Mouse (Mus musculus) thymus, adult 2 months (tissue): ENCODE data around the gene Wwc2.

Source experiments
- CTCF ChIP-seq: fragments of 200-500 bp; IDR thresholded peaks from 2 replicates; pipeline ENCODE4 v1.5.1; 2012; ENCODE audit warnings: mild to moderate bottlenecking, control low read depth, low read length, moderate library complexity, borderline replicate concordance; ENCODE audit not compliant: control insufficient read depth, poor library complexity, insufficient read depth; ENCODE audit errors: extremely low read depth
- POLR2A ChIP-seq: fragments of 200-500 bp; IDR thresholded peaks from 2 replicates; pipeline ENCODE4 v1.6.1; 2012; ENCODE audit warnings: mild to moderate bottlenecking, low read length, control low read depth, moderate library complexity; ENCODE audit not compliant: control insufficient read depth, poor library complexity, insufficient read depth; ENCODE audit errors: extremely low read depth

- TF ChIP-seq CTCF (no peak), POLR2A (no peak)
Measured at GRCm38 (mm10) chr8:47786323-47786722, 204.4 kb downstream of the Wwc2 start.
